Mouse (Mus musculus): ENCODE data around the gene Bdh1. TPM values are rescaled to one million over a fixed set of nuclear protein-coding genes. Genes with fewer than 3 reads are reported as not detected.

Bdh1 gene
- total RNA-seq, 2 experiments from 2014 or later = 259 to 272 TPM

- no peak for DNase-seq
- intact Hi-C loops (cut with DNase I) = no loop called here
Measured at GRCm38 (mm10) chr16:31426496-31427126, 4.5 kb downstream of the Bdh1 start.

GRCm38 (mm10) chr16:31428335-31428674, 6.2 kb downstream of the Bdh1 start:
- no peak for DNase-seq
- intact Hi-C loops (cut with DNase I) = no loop called here

- DNase-seq = peak; percentile 80
- intact Hi-C loops (cut with DNase I) = no loop called here
Measured at GRCm38 (mm10) chr16:31428675-31429470, 6.8 kb downstream of the Bdh1 start.

DNA sequence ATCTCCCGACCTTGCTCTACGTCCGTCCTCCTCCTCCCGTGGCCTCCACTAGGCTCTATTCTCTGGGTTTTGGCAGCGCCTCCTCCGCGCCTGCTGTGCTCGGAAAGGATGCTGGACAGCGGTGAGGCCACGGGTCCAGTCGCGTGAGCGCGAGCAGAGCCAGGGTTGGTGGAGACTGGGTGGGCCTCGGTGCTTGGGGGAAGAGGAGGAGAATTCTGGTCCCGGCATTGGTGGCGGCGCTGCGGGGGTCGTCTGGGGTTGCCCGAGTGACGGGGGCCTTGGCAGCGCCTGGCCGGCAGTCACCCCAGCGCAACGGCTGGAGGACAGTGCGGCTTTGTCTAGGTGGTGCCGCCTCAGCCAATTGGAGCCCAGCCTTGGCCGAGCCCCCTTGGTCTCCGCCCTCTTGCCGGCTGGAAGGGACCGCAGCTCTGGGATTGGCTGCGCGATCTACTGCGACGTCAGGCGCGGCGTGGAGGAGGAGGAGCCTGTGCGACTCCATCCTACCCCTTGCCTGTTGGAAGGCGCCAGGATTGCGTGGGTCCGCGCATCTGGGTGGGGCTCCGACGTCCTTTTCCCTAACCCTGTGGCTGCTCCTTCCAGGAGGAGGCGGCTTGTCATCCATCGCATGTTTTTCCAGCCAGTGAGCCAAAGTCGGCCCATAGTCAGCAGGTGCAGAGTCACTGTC, 7.5 kb downstream of the Bdh1 start:
- peak; percentile 97 for DNase-seq
- intact Hi-C loops (cut with DNase I) = no loop called here

DNA sequence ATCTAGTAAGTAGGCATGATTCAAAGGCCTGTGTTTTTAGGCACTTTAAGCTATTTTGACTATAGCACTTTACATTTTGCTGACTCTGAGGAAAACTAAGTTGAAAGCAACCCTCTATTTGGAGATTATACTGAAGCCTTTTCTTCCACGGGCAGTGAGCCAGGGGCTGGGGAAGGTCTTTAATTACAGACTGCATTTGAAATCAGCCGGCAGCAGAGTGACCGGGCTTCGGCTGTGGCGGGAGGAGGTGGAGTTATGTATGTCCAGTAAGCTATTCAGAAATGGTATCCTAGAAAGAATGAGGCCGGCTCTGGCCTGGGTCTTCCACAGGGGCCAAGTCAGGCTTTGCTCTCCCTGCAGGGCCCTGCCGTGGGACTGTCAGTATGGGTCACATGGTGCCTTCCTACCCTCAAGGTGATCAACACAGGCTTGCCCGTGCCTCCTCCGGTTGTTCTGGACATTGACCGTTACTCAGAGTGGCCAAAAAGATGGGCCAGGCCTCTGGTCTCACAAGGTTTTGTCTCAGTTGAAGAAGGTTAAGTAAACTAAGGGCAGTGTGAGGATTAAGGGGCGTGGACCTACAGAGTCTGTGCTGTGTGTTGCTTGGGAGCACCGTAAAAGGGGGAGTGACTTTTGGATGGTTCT, 11.5 kb downstream of the Bdh1 start:
- intact Hi-C loops (cut with DNase I) = no loop called here
- peak; percentile 43 for DNase-seq

- no peak for DNase-seq
- intact Hi-C loops (cut with DNase I) = no loop called here
Measured at GRCm38 (mm10) chr16:31435146-31435545, 13.1 kb downstream of the Bdh1 start.

DNA sequence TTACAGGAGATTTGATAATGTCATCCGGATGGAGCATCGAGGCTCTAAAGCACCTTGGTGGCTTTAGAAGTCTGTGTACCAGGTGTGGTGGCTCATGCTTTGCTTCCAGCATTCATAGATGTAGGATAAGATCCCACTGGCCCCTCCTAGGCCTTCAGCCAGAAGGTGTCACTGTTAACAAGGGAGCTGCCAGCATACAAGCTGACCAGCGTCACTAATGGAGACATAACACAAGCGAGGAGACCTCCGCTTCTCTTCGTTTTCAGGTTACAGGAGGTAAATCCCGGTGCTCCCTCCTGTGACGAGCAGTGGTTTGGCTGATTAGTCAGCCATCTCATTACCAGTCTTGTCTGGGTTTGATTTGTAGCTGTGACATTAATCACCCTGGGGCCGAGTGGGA, 14.0 kb downstream of the Bdh1 start:
- intact Hi-C loops (cut with DNase I) = no loop called here

DNA sequence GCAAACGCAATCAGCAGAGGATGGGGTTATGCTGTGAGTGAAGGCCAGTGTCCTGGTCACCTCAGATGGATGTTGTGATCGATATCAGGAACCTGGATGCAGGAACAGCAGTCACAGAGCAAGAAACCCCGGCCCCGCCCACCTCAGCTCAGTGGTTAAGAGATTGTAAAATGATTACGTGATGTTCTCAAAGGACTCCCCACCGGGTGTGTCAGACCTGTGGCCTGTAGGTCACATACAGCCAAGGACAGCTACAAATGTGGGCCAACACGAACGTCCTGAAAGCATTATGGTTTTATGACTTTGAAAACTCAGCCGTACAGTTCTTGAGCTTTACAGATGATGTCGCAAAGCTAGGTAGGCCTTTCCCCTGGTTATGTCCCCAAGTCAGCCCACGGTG, 15.3 kb downstream of the Bdh1 start:
- no peak for DNase-seq
- intact Hi-C loops (cut with DNase I) = no loop called here

More for the DNA sequence above, 14.0 kb downstream of the Bdh1 start:
- no peak for DNase-seq

- no peak for DNase-seq
Measured at GRCm38 (mm10) chr16:31439529-31439928, 17.4 kb downstream of the Bdh1 start.

GRCm38 (mm10) chr16:31440046-31440445, 18.0 kb downstream of the Bdh1 start:
- no peak for DNase-seq
- intact Hi-C loops (cut with DNase I) = no loop called here

More at GRCm38 (mm10) chr16:31439529-31439928, 17.4 kb downstream of the Bdh1 start:
- intact Hi-C loops (cut with DNase I) = no loop called here

DNA sequence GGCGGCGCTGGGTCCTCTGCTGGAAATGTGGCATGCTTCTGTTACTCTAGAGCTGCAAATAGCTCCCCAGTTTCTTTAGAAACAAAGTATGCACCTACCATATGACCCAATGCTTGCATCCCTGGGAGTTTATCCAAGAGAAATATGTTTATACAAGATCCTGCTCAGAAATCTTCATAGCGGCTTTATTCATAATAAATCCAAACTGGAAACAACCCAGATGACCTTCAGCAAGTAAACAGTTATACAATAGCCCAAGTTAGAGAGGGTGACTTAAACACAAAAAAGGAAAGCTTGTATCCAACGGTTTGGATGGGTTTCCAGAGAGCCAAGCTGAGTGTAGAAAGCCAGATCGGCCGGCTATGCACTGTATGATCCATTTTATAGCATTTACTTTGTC, 22.4 kb downstream of the Bdh1 start:
- intact Hi-C loops (cut with DNase I) = no loop called here
- DNase-seq = no peak

DNA sequence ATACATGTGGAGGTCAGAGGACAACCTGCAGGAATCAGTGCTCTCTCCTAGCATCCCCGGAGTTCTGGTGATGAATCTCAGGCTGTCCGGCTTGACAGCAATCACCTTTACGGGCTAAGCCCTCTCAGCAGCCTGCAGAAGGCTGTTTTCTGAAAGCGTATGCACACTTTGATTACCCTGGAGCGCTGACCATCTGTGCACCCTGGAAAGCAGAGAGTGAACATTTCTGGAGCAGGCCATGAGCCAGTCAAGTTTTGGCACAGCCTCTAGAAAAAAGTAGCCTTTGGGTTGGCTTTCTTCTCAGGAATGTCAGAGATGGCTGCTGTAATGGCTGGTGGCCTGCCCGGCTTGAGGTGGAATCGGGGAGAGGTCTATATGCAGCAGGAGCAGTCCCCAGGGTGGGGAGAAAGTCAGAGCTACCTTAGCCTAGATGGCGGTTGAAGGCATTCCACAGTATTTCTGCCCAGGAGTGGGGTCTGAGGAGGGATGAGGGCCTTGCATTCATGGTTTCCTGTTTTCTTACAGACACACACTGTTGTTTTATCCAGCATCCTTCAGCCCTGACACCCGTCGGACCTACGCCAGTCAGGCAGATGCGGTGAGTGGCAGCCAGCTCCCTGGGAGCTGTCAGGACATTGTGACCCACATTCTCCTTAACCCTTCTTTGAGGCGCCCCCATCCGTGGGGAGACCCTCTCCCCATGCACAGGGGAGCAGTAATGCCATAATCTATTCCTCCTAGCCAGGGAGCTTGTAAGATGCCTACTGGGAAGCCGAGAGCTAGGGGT, 24.2 kb downstream of the Bdh1 start:
- intact Hi-C loops (cut with DNase I) = no loop called here
- peak; percentile 68 for DNase-seq

GRCm38 (mm10) chr16:31449973-31450372, 27.9 kb downstream of the Bdh1 start:
- DNase-seq = peak; percentile 44
- intact Hi-C loops (cut with DNase I) = no loop called here

DNA sequence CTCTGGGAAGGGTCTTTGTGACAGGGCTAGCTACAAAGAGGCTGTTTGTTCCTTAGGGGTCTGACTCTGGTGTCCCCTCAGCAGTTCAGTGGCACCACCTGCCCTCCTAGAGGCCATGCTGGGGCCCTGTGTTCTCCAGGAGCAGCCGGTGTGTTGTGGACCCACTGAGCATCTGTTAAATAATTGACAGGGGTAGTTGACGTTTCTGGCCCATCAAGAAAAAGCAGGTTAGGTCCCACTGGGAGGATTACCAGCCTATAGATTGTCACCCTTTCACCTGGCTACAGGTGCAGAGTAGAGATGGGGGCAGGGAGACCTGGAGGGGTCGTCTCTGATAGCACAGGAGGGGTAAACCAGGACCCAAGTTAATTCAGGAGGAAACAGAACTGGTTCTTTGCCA, 29.2 kb downstream of the Bdh1 start:
- intact Hi-C loops (cut with DNase I) = no loop called here
- DNase-seq = no peak

GRCm38 (mm10) chr16:31452467-31452866, 30.4 kb downstream of the Bdh1 start:
- no peak for DNase-seq
- intact Hi-C loops (cut with DNase I) = no loop called here

GRCm38 (mm10) chr16:31454013-31454412, 31.9 kb downstream of the Bdh1 start:
- intact Hi-C loops (cut with DNase I) = no loop called here
- DNase-seq = no peak

- DNase-seq = no peak
- intact Hi-C loops (cut with DNase I) = no loop called here
Measured at GRCm38 (mm10) chr16:31455276-31456045, 33.4 kb downstream of the Bdh1 start.

DNA sequence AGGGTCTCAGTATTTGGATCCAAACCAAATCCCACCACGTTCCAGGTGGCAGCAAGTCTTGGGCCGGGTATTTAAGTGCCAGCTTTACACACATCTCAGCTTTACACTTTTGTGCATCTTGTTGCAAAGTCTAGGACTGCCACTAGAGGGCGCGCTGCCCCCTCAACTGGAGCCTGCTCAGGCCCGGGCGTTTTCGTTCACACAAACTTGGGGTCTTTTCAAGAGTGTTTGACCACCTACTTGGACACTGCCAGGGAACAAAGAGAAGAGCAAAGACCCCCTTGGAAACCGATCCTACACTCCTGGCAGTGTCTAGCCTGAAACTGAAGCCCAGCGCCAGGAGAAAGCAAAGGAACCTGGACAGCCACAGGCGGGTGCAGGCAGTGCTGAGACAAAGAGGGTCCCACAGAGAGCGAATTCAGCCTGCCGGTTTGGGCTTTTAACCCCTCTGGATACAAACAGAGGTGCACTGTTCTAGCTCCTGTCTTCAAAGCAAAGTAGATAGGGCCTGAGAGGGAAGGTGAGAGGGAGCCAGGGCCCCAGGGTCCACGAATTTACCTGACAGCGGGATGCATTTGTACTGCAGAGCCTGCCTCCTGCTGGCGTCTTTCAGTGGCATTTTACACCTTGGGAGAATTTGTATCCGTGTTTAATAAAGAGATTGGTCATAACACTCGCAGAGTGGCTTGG, 36.3 kb downstream of the Bdh1 start:
- intact Hi-C loops (cut with DNase I) = loop anchor here (2.0 kb wide), 1 partner anchor 246 kb away; no protein-coding TSS in a partner anchor
- peak; percentile 88 for DNase-seq

GRCm38 (mm10) chr16:31459968-31460461, 37.9 kb downstream of the Bdh1 start:
- intact Hi-C loops (cut with DNase I) = loop anchor here (2.0 to 10.0 kb wide), 2 partner anchors 245 to 455 kb away; no protein-coding TSS in a partner anchor
- no peak for DNase-seq

Data from left cerebral cortex, postnatal 4 days (tissue).